Mouse (Mus musculus): Measurements from ENCODE around the gene Spata2.

DNA sequence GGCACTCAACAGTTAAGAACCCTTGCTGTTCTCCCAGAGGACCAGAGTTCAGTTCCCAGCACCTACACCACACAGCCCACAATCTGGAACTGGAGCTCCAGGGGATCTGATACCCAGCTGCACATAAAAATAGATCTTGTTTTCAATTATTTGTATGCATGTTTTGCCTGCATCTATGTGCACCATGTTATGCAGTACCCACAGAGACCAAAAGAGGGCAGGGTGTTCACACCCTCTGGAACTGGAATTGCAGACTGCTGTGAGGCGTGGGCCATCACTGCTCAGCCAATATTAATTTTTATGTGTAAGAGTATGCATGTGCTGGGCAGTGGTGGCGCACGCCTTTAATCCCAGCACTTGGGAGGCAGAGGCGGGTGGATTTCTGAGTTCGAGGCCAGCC lies 4.6 kb upstream of the Spata2 start:
- TF ChIP-seq POLR2A (IDR thresholded peaks at IDR 0.05; ENCODE audit: borderline replicate concordance, extremely low read depth, insufficient read depth, insufficient read length, poor library complexity, severe bottlenecking) (no peak), CTCF (IDR thresholded peaks at IDR 0.05; ENCODE audit: borderline replicate concordance, extremely low read depth, insufficient read depth, insufficient read length) (peak; percentile 53; the same call in 1 of the 2 replicates)

All from brain, embryonic 14.5 days (tissue).